Mouse (Mus musculus) heart, embryonic 16.5 days (tissue): ENCODE data around the gene Nr2f2. TPM values are rescaled to one million over a fixed set of nuclear protein-coding genes. Genes with fewer than 3 reads are reported as not detected.

Experiments
- ATAC-seq: fragments of 200-750 bp; cut with Nextera tagmentation; replicated peaks from 2 replicates; pipeline ENCODE4 v1.8.0; 2017; ENCODE audit warnings: moderate number of reproducible peaks; ENCODE audit not compliant: insufficient read depth, low FRiP score; ENCODE audit errors: extremely low read depth
- H3K27ac ChIP-seq: fragments of 300-500 bp; sonication (generic); 2 replicates; pipeline ENCODE4 v1.5.1; 2014; ENCODE audit warnings: mild to moderate bottlenecking, low read length, control low read depth, moderate library complexity
- H3K27me3 ChIP-seq: fragments of 300-500 bp; sonication (generic); 2 replicates; pipeline ENCODE4 v1.6.1; 2014; ENCODE audit warnings: low read length, mixed read lengths; ENCODE audit not compliant: control insufficient read depth, insufficient read depth
- H3K36me3 ChIP-seq: fragments of 300-500 bp; sonication (generic); 2 replicates; pipeline ENCODE4 v1.6.1; 2014; ENCODE audit not compliant: control insufficient read depth, insufficient read depth
- H3K4me1 ChIP-seq: fragments of 300-500 bp; sonication (generic); 2 replicates; pipeline ENCODE4 v1.6.1; 2014; ENCODE audit warnings: low read length, mixed read lengths; ENCODE audit not compliant: control insufficient read depth, insufficient read depth
- H3K4me2 ChIP-seq: fragments of 300-500 bp; sonication (generic); 2 replicates; pipeline ENCODE4 v1.6.1; 2014; ENCODE audit warnings: low read depth, mild to moderate bottlenecking, control low read depth, low read length
- H3K4me3 ChIP-seq: fragments of 300-500 bp; sonication (generic); 2 replicates; pipeline ENCODE4 v1.5.1; 2014; ENCODE audit warnings: mild to moderate bottlenecking, control low read depth, low read length
- H3K9ac ChIP-seq: fragments of 300-500 bp; sonication (generic); 2 replicates; pipeline ENCODE4 v1.6.1; 2014; ENCODE audit warnings: low read length, control low read depth
- H3K9me3 ChIP-seq: fragments of 300-500 bp; sonication (generic); replicated peaks from 2 replicates; pipeline ENCODE4 v1.6.1; 2016; ENCODE audit warnings: low read length; ENCODE audit not compliant: control insufficient read depth
- WGBS: fragments of 180-500 bp; shearing (Covaris S2); extraction: QIAGEN DNeasy Blood & Tissue Kit; methylation state at CpG from one replicate; pipeline ENCODE4 v1.1.7; 2014; 5-methylcytosine and 5-hydroxymethylcytosine counted together
- polyA plus RNA-seq: library from polyadenylated mRNA; unstranded; fragments of >200 nt; fragmentation: Nextera tagmentation; extraction: Ambion mirVana; gene quantifications from 2 replicates; pipeline ENCODE4 v1.2.1, GENCODE M21; 2015

Nr2f2 gene
- polyA plus RNA-seq, 1 experiment from 2014 or later, result 15.4 TPM

DNA sequence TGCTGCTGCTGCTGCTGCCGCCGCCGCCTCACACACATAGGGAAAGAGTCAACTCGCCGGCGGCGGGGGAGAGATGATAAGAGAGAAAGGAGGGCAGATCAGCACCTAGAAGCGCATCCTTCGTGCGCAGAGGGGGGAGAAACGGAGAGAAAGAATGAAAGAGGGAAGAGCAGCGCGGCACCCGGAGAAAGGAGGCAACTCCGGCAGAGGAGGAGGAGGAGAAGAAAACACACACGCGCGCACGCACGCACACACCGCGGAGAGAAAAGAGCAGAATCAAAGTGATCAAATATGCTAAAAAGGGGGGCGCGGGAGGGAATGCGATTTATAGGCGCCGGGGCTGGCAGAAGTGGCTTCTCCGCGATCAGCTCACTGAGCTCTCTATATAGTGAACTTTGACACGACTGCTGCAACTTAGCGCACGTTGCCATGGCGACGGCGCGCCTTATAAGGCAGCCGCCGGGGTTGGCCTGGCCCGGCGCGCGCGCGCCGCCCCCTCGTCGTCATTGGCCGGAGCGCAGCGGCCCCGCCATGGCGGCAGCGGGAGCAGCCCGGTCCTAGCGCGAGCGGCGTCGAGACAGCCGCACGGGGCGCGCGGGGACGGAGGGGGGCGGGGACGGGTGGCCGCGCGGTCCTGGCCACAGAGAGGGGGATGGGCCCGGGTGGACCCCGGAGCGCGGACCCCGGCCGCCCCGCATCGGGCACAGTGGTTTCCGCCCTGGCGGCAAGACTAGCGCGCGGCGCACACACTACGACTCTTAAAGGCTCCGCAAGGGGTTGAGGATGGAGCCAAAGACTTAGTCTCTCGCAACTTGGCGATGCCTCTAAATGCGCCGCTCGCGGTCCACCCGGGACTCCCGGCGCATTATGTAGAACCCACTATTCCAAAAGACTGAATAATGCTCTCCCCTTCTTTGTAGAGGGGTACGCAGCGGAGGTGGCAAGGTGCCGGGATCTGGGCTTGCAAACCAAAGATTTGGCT lies 4.9 kb downstream of the Nr2f2 start:
- H3K4me3 ChIP-seq, result peak overlapping the region; percentile 65
- under 1% methylated on average over 98 of the region's 98 CpGs for WGBS
- H3K9ac ChIP-seq, result peak overlapping the region; percentile 83
- H3K4me2 ChIP-seq, result peak overlapping the region; percentile 88
- no peaks in the 10 kb centered on the region for H3K4me1 ChIP-seq
- peak overlapping the region; percentile 96 for H3K27ac ChIP-seq
- no peaks in the 10 kb centered on the region for H3K36me3 ChIP-seq
- peak; percentile 91 for ATAC-seq
- H3K27me3 ChIP-seq, result peaks cover 40% of the 10 kb centered on the region
- H3K9me3 ChIP-seq, result no peaks in the 10 kb centered on the region

DNA sequence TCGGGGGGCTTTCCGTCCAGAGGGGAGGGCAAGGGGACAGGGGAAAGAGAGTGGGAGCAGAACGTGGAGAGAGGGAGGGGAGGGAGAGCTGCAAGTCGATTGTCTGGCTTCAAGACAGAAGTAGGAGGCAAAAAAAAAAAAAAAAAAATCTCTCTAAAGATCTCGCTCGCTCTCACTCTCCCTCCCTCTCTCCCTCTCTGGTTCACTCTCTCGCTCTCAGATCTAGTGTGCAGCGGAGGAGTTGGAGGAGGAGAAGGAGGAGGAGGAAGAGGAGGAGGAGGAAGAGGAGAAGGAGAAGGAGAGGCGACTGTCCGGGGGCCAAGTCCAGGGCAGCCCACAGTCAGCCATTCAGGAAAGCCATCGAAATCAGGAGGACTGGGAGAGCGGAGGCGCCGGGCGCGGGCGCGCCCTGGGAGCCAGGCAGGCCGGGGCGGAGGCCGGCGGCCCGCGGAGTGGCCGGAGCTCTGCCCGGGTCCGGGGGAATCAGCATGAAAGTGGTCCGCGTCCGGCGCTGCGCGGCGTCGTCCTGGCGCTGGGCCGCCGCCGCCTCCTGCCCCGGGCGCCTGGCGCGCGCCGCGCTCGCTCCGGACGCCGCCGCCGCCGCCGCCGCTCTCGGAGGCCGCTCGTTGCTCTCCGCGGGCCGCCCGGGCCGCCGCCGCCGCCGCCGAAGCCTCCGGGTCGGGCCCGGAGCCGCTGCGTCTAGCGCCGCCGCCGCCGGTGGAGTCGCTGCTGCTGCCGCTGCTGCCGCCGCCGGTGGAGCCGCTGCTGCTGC lies 5.7 kb downstream of the Nr2f2 start:
- H3K9ac ChIP-seq, result peak overlapping the region; percentile 83
- WGBS, result under 1% methylated on average over 54 of the region's 84 CpGs
- peaks cover 40% of the 10 kb centered on the region for H3K27me3 ChIP-seq
- H3K4me3 ChIP-seq, result peak overlapping the region; percentile 65
- ATAC-seq, result no peak
- H3K4me2 ChIP-seq, result peak overlapping the region; percentile 88
- H3K36me3 ChIP-seq, result no peaks in the 10 kb centered on the region
- H3K4me1 ChIP-seq, result no peaks in the 10 kb centered on the region; the same call in 1 of the 2 replicates
- no peaks in the 10 kb centered on the region for H3K9me3 ChIP-seq
- peak overlapping the region; percentile 96 for H3K27ac ChIP-seq

DNA sequence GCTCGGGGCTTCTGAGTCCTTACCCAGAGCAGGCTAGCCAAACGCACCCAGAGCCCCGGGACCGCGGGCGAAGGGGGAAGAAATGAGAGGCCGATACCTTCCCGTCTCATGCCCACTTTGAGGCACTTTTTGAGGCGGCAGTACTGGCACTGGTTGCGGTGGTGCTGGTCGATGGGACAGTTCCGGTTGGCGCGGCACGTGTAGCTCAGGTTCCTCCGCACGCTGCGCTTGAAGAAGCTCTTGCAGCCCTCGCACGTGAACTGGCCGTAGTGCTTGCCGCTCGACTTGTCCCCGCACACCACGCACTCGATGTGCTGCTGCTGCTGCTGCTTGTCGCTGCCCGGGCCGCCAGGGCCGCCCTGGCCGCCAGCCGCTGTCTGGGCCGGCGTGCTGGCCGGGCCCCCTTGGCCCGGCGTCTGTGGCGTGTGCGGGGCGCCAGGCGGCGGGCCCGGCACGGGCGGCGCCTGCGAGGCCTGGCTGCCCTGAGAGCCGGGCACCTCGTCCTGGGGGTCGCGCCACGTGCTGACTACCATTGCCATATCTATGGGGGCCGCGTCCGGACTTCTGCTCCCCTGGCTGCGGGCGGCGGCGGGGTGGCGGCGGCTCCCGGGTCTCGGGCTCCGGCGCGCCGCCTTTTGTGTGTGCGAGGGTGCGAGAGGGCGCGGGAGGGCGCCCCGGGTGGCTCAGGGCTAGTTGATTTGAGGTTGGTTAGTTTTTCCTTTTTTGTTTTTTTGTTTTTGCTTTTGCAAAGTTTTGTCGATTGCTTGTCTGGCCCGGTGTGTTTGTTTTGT lies 6.5 kb downstream of the Nr2f2 start:
- Histone ChIP-seq H3K9me3 (no peaks in the 10 kb centered on the region), H3K27me3 (peaks cover 42% of the 10 kb centered on the region), H3K4me1 (no peaks in the 10 kb centered on the region; the same call in 1 of the 2 replicates), H3K4me2 (peak overlapping the region; percentile 88), H3K9ac (peak overlapping the region; percentile 83), H3K36me3 (no peaks in the 10 kb centered on the region), H3K4me3 (peak overlapping the region; percentile 65), H3K27ac (peak overlapping the region; percentile 96)
- no peak for ATAC-seq
- WGBS, result under 1% methylated on average over 73 of the region's 75 CpGs

DNA sequence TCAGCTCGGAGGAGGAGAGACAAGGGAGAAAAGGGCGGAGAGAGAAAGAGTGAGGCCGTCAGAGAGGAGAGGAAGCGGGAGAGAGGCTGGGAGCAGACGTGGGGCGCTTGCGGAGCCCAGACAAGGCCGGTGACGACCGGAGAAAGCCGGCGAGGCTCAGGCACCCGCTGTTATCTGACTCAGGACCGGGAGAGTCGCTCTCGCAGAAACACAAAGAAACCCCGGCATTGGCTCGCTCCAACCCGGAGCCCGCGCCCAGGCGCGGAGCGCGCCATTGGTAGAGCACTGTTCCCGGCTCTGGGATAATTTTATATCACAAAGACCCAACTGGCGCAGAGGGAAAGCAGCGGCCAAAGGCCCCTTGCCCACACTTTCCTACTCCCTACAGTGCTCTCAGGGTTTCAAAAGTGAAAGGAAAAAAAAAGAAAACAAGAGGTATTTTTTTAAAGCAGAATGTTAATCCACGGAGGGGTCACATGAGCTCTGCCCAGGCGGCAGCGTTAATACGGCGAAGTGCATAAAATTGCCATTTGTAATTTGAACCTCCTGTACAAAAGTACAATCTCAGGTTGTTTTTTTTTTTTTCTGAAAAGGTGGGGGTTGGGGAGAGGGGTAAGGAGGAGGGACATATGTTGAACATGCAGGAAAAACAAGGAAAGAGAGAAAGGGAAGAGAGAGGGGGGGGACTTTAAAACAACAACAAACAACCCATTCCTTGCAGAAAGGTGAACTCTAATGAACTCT lies 7.5 kb downstream of the Nr2f2 start:
- Histone ChIP-seq H3K9me3 (no peaks in the 10 kb centered on the region), H3K4me3 (peak overlapping the region; percentile 65), H3K4me2 (peak overlapping the region; percentile 88), H3K4me1 (no peaks in the 10 kb centered on the region; the same call in 1 of the 2 replicates), H3K27me3 (peaks cover 41% of the 10 kb centered on the region), H3K9ac (peak overlapping the region; percentile 83), H3K36me3 (no peaks in the 10 kb centered on the region), H3K27ac (peak overlapping the region; percentile 96)
- no peak for ATAC-seq
- under 1% methylated on average over 33 of the region's 33 CpGs for WGBS

DNA sequence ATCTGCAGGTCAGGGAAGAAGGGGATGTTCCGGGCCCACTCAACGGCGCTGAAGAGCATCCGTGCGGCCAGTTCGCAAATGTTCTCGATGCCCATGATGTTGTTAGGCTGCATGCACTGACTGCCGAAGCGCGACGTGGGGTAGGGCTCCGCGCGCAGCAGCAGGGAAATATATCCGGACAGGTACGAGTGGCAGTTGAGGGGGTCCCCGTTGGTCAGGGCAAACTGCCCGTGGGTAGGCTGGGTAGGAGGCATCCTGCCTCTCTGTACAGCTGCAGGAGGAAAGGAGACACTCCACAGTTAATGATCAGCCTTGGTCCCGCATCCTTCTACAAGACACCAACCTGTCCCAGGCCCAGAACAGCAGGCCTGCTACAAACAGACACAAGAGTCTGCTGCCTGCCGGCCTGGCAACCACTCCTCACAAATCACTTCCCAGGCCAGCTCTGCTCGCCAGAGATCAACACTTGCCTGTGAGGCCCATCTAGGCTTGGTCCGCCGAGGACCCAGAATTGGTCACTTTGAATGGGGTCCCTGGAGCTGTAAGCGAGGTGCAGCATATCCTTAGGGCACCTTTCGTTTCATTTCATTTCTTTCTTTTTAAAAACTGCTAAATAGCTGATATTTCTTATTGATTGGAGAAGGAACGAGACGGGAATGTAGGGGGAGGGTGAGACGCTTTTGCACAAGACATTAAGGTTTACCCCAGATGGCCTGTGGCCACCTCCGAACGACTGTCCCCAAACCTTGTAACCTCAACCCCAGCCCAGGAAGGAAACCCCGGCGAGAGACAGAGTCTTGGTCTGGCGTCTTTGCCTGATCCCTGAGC lies 8.3 kb downstream of the Nr2f2 start:
- peak overlapping the region; percentile 88 for H3K4me2 ChIP-seq
- no peak for ATAC-seq
- peak overlapping the region; percentile 83 for H3K9ac ChIP-seq
- no peaks in the 10 kb centered on the region for H3K9me3 ChIP-seq
- no peaks in the 10 kb centered on the region for H3K36me3 ChIP-seq
- no peaks in the 10 kb centered on the region; the same call in 1 of the 2 replicates for H3K4me1 ChIP-seq
- 6% methylated on average over 33 of the region's 33 CpGs for WGBS
- peak overlapping the region; percentile 96 for H3K27ac ChIP-seq
- H3K4me3 ChIP-seq, result peak overlapping the region; percentile 65
- H3K27me3 ChIP-seq, result peaks cover 36% of the 10 kb centered on the region

DNA sequence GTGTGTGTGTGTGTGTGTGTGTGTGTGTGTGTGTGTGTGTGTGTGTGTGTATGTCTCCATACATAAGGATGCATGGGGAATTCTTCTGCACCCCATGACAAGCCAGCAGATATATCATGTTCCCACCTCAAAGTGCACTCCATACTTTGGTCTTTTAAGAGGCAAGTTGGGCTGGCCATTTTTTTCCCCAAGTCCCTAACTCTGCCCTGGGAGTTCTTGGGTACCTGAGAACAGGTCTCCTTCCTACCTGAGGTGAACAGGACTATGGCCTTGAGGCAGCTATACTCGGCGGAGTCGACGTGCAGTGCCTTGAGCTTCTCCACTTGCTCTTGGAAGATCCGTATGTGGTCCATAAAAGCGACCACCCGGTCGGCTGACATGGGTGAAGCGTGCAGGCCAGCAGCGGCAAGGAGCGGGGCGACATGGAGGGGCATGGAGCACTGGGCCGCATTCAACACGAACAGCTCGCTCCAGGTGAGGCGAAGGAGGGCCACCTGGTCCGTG lies 9.0 kb downstream of the Nr2f2 start:
- no peak for ATAC-seq
- no peak overlapping the region for H3K27ac ChIP-seq
- peak overlapping the region; percentile 83 for H3K9ac ChIP-seq
- 20% methylated on average over 17 of the region's 17 CpGs for WGBS
- H3K4me3 ChIP-seq, result peak overlapping the region; percentile 65
- no peaks in the 10 kb centered on the region for H3K9me3 ChIP-seq
- H3K27me3 ChIP-seq, result peaks cover 35% of the 10 kb centered on the region
- no peaks in the 10 kb centered on the region for H3K36me3 ChIP-seq
- H3K4me1 ChIP-seq, result no peaks in the 10 kb centered on the region; the same call in 1 of the 2 replicates
- H3K4me2 ChIP-seq, result peak overlapping the region; percentile 88

DNA sequence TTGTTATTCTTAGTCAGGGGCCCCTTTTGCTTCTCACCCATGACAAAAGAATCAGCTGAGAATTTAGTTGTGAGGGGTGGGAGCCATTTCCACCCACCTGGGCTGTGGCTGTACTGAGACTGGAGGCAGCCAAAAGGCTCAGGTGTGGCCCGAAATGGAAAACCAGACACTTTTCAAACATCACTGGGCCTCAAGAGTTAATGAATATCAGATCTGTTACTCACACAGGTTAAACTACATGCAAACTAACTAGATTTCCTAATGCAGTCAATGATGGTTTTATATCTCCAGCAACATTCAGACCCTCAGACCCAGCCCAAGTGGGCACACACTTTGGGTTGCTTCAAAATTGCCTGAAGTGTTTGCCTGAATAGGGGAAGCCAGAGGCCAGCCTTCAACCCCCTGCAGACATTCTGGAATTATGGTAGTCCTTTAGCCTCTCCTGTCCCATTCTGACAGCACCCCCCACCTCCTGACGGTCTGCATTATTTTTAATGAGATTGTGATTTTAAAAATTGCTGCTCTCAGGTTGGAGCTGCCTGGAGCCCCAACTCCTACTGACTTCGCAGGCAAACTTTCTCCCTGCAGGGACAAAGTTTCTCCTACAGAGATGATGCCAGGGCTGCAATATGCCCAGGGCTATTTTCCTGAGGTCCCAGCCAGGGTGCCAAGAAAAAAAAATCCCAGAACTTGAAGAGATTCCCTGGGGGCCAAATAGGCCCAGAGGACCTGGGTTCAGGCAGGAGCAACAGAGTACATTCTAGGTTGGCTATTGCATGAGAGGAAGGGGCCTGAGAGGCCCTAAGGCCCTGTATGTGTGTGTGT lies 9.6 kb downstream of the Nr2f2 start:
- no peak for ATAC-seq
- no peaks in the 10 kb centered on the region for H3K36me3 ChIP-seq
- H3K4me1 ChIP-seq, result no peaks in the 10 kb centered on the region; the same call in 1 of the 2 replicates
- 47% methylated on average over 3 of the region's 3 CpGs for WGBS
- peak overlapping the region; percentile 83 for H3K9ac ChIP-seq
- H3K4me2 ChIP-seq, result peak overlapping the region; percentile 88
- peak overlapping the region; percentile 65 for H3K4me3 ChIP-seq
- H3K27ac ChIP-seq, result no peak overlapping the region; the same call in 1 of the 2 replicates
- H3K9me3 ChIP-seq, result no peaks in the 10 kb centered on the region
- H3K27me3 ChIP-seq, result peaks cover 36% of the 10 kb centered on the region
